Mouse (Mus musculus) gastrocnemius, postnatal 4 days (tissue): ENCODE results near the gene Tdrd3. TPM values are rescaled to one million over a fixed set of nuclear protein-coding genes. Genes with fewer than 3 reads are reported as not detected.

Experiments used
- DNase-seq, 2 experiments: peaks; one replicate each; pipeline ENCODE4 v3.0.0; 2021 to 2022; ENCODE audit warnings: low spot score in 2 of 2, mixed read lengths in 2 of 2
- total RNA-seq, 2 experiments: library from RNA; stranded (reverse); gene quantifications; 2 replicates each; pipeline ENCODE4 v1.2.3; 2021

Gene Tdrd3
- total RNA-seq, 2 experiments from 2014 or later: 38.4 to 48.7 TPM

GRCm38 (mm10) chr14:87451645-87452443 lies 35.4 kb downstream of the Tdrd3 start:
- DNase-seq: peak; percentile 35 to 63

GRCm38 (mm10) chr14:87455630-87456175 lies 39.3 kb downstream of the Tdrd3 start:
- no peak for DNase-seq

GRCm38 (mm10) chr14:87459777-87460176 lies 43.3 kb downstream of the Tdrd3 start:
- DNase-seq: no peak

GRCm38 (mm10) chr14:87461543-87461942 lies 45.1 kb downstream of the Tdrd3 start:
- no peak for DNase-seq

- DNase-seq: peak; percentile 46 to 72
Observed at GRCm38 (mm10) chr14:87463963-87464654, 47.7 kb downstream of the Tdrd3 start.

- DNase-seq: no peak
Observed at GRCm38 (mm10) chr14:87464655-87465054, 48.2 kb downstream of the Tdrd3 start.

GRCm38 (mm10) chr14:87467586-87467985 lies 51.1 kb downstream of the Tdrd3 start:
- DNase-seq: no peak

GRCm38 (mm10) chr14:87471521-87471920 lies 55.1 kb downstream of the Tdrd3 start:
- DNase-seq: no peak

- DNase-seq: no peak
Observed at GRCm38 (mm10) chr14:87472782-87473181, 56.3 kb downstream of the Tdrd3 start.

GRCm38 (mm10) chr14:87475721-87476359 lies 59.4 kb downstream of the Tdrd3 start:
- DNase-seq: no peak

- DNase-seq: no peak
Observed at GRCm38 (mm10) chr14:87478339-87478951, 62.0 kb downstream of the Tdrd3 start.

GRCm38 (mm10) chr14:87485888-87486287 lies 69.4 kb downstream of the Tdrd3 start:
- no peak for DNase-seq

- DNase-seq: no peak
Observed at GRCm38 (mm10) chr14:87497955-87498594, 81.6 kb downstream of the Tdrd3 start.

GRCm38 (mm10) chr14:87505924-87506323 lies 89.5 kb downstream of the Tdrd3 start:
- no peak for DNase-seq

- DNase-seq: no peak
Observed at GRCm38 (mm10) chr14:87515281-87515680, 98.8 kb downstream of the Tdrd3 start.

- no peak for DNase-seq
Observed at GRCm38 (mm10) chr14:87517381-87517780, 100.9 kb downstream of the Tdrd3 start.

GRCm38 (mm10) chr14:87531847-87532246 lies 115.4 kb downstream of the Tdrd3 start:
- DNase-seq: no peak

GRCm38 (mm10) chr14:87537127-87537819 lies 120.8 kb downstream of the Tdrd3 start:
- no peak for DNase-seq

- DNase-seq: no peak
Observed at GRCm38 (mm10) chr14:87549986-87550385, 133.5 kb downstream of the Tdrd3 start.

GRCm38 (mm10) chr14:87552211-87552610 lies 135.8 kb downstream of the Tdrd3 start:
- no peak for DNase-seq
